8 mouse cellular contexts compared by ENCODE assay signal in the genomic region with DNA sequence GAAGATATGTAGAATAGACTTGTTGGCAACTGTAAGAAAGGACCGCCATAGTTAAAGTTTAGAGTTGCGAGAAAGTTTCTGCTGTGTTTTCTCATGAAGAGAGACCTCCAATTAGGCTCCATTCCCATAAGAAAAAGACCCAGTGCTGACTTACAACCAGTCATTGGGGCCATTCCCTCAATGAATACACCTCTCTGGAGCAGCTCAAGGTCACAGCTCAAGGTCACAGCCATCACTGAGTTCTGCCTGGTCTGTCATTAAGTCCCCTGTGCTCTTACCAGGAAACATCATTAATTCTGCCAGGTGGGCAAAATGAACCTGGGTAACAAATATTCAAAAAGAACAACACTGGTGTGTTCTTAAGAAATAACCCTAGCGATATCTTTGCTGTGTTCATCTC.
A peak's percentile ranks its signal among the peaks of the same experiment; 100 is the strongest.
DNase-seq lines count a peak whose midpoint lies in the region; ATAC-seq lines count a peak whose summit lies in the region.

No protein-coding gene starts in this region.

- no peak for ATAC-seq in heart, embryonic 15.5 days (replicated peaks; ENCODE audit: insufficient number of reproducible peaks, insufficient read depth, low FRiP score, low read depth)
- ATAC-seq in midbrain, embryonic 15.5 days (replicated peaks) = no peak
- no peak for ATAC-seq in midbrain, embryonic 16.5 days

- H3K27me3 ChIP-seq in heart, embryonic 15.5 days = no peaks in the 10 kb centered on the region
- H3K27me3 ChIP-seq in midbrain, embryonic 10.5 days (ENCODE audit: low read depth, poor library complexity, severe bottlenecking) = no peaks in the 10 kb centered on the region
- no peaks in the 10 kb centered on the region for H3K27me3 ChIP-seq in midbrain, embryonic 15.5 days (replicated peaks)
- no peaks in the 10 kb centered on the region for H3K27me3 ChIP-seq in midbrain, embryonic 16.5 days (ENCODE audit: control insufficient read depth, insufficient read depth, low read depth, low read length)

- 0 out of 2 replicates have a peak, but pooled peaks cover 2% of the 10 kb centered on the region for H3K9me3 ChIP-seq in heart, embryonic 15.5 days (replicated peaks)
- 0 out of 2 replicates have a peak, but pooled peaks cover 4% of the 10 kb centered on the region for H3K9me3 ChIP-seq in midbrain, embryonic 10.5 days (replicated peaks)
- H3K9me3 ChIP-seq in midbrain, embryonic 15.5 days = no peaks in the 10 kb centered on the region
- no peaks in the 10 kb centered on the region for H3K9me3 ChIP-seq in midbrain, embryonic 16.5 days (replicated peaks; ENCODE audit: control insufficient read depth, low read length, poor library complexity, severe bottlenecking)

- DNase-seq in adrenal gland, adult (ENCODE audit: inconsistent age in 2 of 2, low spot score in 1 of 2) = peak; percentile 34 to 59
- DNase-seq in adrenal gland, adult 18-20 months (ENCODE audit: low spot score in 2 of 2) = no peak
- DNase-seq in heart, postnatal 4 days = no peak
- DNase-seq in midbrain, embryonic 10.5 days (ENCODE audit: low spot score) = no peak
- no peak for DNase-seq in thymus, postnatal 10 days (ENCODE audit: low spot score in 2 of 2)

- no peak overlapping the region for H3K4me3 ChIP-seq in heart, embryonic 15.5 days
- H3K4me3 ChIP-seq in midbrain, embryonic 10.5 days = no peak overlapping the region
- no peak overlapping the region for H3K4me3 ChIP-seq in midbrain, embryonic 15.5 days
- H3K4me3 ChIP-seq in midbrain, embryonic 16.5 days (ENCODE audit: low read depth, low read length) = no peak overlapping the region

- 81% methylated on average over 3 of the region's 3 CpGs for WGBS in heart, embryonic 15.5 days
- 67% methylated on average over 3 of the region's 3 CpGs for WGBS in midbrain, embryonic 10.5 days
- WGBS in midbrain, embryonic 15.5 days = 78% methylated on average over 3 of the region's 3 CpGs
- 67% methylated on average over 3 of the region's 3 CpGs for WGBS in midbrain, embryonic 16.5 days

- peaks cover 28% of the 10 kb centered on the region for H3K4me1 ChIP-seq in heart, embryonic 15.5 days (replicated peaks)
- peaks cover 45% of the 10 kb centered on the region for H3K4me1 ChIP-seq in midbrain, embryonic 10.5 days
- H3K4me1 ChIP-seq in midbrain, embryonic 15.5 days = peaks cover 20% of the 10 kb centered on the region
- peaks cover 19% of the 10 kb centered on the region for H3K4me1 ChIP-seq in midbrain, embryonic 16.5 days (ENCODE audit: control insufficient read depth, insufficient read depth, low read length)

- H3K27ac ChIP-seq in heart, embryonic 15.5 days = peak overlapping the region; percentile 25
- H3K27ac ChIP-seq in midbrain, embryonic 10.5 days (replicated peaks) = peak overlapping the region; percentile 58
- no peak overlapping the region for H3K27ac ChIP-seq in midbrain, embryonic 15.5 days
- no peak overlapping the region for H3K27ac ChIP-seq in midbrain, embryonic 16.5 days (ENCODE audit: low read length)

- no peak overlapping the region for H3K9ac ChIP-seq in heart, embryonic 15.5 days
- no peak overlapping the region for H3K9ac ChIP-seq in midbrain, embryonic 15.5 days
- H3K9ac ChIP-seq in midbrain, embryonic 16.5 days (ENCODE audit: low read depth, low read length) = 0 out of 2 replicates have a peak overlapping the region, but pooled peaks have one; percentile 34

- H3K4me2 ChIP-seq in heart, embryonic 15.5 days = no peak overlapping the region
- H3K4me2 ChIP-seq in midbrain, embryonic 15.5 days = no peak overlapping the region
- H3K4me2 ChIP-seq in midbrain, embryonic 16.5 days (ENCODE audit: low read length) = peak overlapping the region; percentile 16; the same call in 1 of the 2 replicates

- H3K36me3 ChIP-seq in heart, embryonic 15.5 days = no peaks in the 10 kb centered on the region
- no peaks in the 10 kb centered on the region for H3K36me3 ChIP-seq in midbrain, embryonic 10.5 days
- H3K36me3 ChIP-seq in midbrain, embryonic 15.5 days (replicated peaks) = no peaks in the 10 kb centered on the region
- H3K36me3 ChIP-seq in midbrain, embryonic 16.5 days (ENCODE audit: control insufficient read depth, insufficient read depth, low read length) = no peaks in the 10 kb centered on the region

Comparison
In these comparisons a context has a peak if more than half of its experiments do, and no peak if none do; other contexts are left out.
1. DNase-seq: peak in adrenal gland, adult (2 of 2); none in adrenal gland, adult 18-20 months (0 of 2), heart, postnatal 4 days (single experiment), midbrain, embryonic 10.5 days (single experiment) and thymus, postnatal 10 days (0 of 2).
2. H3K27ac ChIP-seq: peak in heart, embryonic 15.5 days (single experiment) and midbrain, embryonic 10.5 days (single experiment); none in midbrain, embryonic 15.5 days (single experiment) and midbrain, embryonic 16.5 days (single experiment).